Mouse (Mus musculus): ENCODE measurements around the gene Best2. TPM values are rescaled to one million over a fixed set of nuclear protein-coding genes. Genes with fewer than 3 reads are reported as not detected.

The Best2 gene
- total RNA-seq, 4 experiments from 2014 or later: not detected

- DNase-seq (ENCODE audit: low spot score in 2 of 2): no peak
Observed at GRCm38 (mm10) chr8:84968650-84969049, 45.7 kb downstream of the Best2 start.

DNA sequence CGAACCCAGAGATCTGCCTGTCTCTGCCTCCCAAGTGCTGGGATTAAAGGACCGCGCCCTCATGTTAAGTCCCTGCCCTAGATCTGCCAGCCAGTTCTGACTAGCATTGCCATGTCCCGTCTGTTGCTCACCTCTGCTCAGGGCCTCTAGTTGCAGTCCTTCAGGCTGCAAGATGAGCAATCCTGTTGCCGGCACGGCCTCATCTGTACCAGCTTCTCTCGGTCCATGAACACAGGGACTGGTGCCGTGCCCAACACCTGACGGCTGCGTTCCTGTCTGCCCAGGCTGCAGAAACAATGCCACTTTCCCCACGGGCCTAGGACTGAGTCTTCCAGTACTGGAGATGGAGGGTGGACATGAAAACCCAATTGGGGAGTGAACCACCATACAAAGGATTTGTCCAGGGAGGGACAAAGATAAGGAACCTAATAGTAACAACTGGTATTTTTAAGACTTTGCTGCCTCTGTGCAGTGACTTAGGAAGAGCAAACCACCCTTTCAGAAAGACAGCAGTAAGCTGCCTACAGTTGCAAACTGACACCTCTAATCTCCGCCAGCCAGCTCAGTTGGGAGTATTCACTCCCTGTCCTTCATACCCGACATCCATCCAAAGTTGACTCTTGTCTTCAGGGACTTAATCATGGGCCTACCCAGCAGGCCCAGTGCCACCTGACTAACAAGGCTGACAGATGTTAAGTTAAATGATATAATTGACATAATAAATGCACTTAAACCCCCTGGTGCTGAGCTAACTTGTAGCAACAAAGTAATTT, 46.6 kb downstream of the Best2 start:
- DNase-seq (ENCODE audit: low spot score in 2 of 2): no peak

- DNase-seq (ENCODE audit: low spot score in 2 of 2): no peak
Observed at GRCm38 (mm10) chr8:84966603-84967002, 47.7 kb downstream of the Best2 start.

DNA sequence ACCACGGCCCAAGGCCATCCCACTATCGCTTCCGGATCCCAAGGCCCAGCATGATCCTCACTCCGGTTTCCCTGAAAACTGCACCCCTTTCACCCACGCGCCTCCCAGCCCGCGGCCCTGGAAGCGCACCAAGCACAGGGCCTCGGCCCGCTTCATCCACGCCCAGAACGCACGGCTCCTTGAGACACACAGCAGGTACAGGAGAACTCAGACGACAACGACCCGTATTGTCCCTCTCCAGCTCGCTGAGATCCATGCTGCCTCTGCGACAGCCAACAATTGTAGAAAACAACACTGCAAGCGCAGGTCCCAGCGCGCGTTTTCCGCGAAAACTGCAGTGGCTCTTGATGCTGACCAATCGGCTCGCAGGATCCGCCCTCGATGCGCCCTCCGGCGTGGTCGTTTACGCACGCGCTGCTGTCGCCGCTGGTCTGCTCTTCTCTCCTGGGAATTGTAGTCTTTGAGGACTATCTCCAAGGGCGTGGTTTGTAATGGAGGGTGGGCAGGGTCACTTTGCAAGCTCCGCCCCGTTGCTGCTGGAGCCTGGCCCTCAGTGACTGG, 48.5 kb downstream of the Best2 start:
- peak; percentile 89 to 93 for DNase-seq (ENCODE audit: low spot score in 2 of 2)

GRCm38 (mm10) chr8:84963952-84964351, 50.4 kb downstream of the Best2 start:
- no peak for DNase-seq (ENCODE audit: low spot score in 2 of 2)

DNA sequence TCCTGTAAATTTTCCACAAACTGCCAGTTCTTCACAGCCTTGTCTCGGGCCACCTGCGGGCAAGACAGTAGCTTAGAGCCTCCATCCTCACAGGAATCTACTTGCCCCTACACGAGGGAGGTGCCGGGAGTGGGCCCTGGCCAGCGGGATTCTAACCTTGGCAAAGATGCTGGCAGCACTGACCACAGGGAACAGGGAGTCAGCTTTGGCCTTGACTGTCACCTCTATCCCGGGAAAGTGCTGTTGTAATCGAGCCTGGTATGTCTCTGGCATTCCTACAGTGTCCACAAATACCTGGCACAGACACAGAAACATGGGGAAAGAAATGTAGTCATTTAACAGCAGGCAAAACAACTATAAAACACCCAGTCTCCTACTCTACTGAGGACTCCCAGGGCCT, 54.5 kb downstream of the Best2 start:
- no peak for DNase-seq (ENCODE audit: low spot score in 2 of 2)

Small RNA genes lying within 50 kb of the gene (microRNA-seq; reads per million reads assigned to microRNA genes)
- gene Mir7070: not detected

Other genes starting within 250 kb of the Best2 start
- gene Nfix, start 214.2 kb downstream of the Best2 start, total RNA-seq (2022): 100 to 1,000 TPM; 507 to 604 (median 532) TPM
- gene Dand5, start 191.7 kb downstream of the Best2 start, total RNA-seq (2022): 10 to 100 TPM in 3 of 4 experiments, 1 to 10 TPM in 1; 7.8 to 12.9 (median 12.2) TPM
- 10 to 100 TPM; 18.6 to 23.2 (median 20.8) TPM for gene Gadd45gip1, start 183.0 kb downstream of the Best2 start, total RNA-seq (2022)
- 100 to 1,000 TPM; 168 to 185 (median 180) TPM for gene Rad23a, start 173.9 kb downstream of the Best2 start, total RNA-seq (2022)
- 100 to 1,000 TPM; 148 to 197 (median 154) TPM for gene Calr, start 167.6 kb downstream of the Best2 start, total RNA-seq (2022)
- gene Farsa, start 157.5 kb downstream of the Best2 start, total RNA-seq (2022): 10 to 100 TPM; 19.2 to 28.8 (median 24.5) TPM
- 1 to 10 TPM in 2 of 4 experiments, under 1 TPM in 2; 0.82 to 2.5 (median 1.5) TPM for gene Syce2, start 142.4 kb downstream of the Best2 start, total RNA-seq (2022)
- gene Gcdh, start 120.6 kb downstream of the Best2 start, total RNA-seq (2022): 10 to 100 TPM; 29.4 to 43.6 (median 36.2) TPM
- gene Klf1, start 112.6 kb downstream of the Best2 start, total RNA-seq (2022): not detected
- 1 to 10 TPM; 3.7 to 8.0 (median 6.1) TPM for gene Dnase2a, start 106.0 kb downstream of the Best2 start, total RNA-seq (2022)
- gene Mast1, start 77.2 kb downstream of the Best2 start, total RNA-seq (2022): under 1 TPM in 1 of 4 experiments, not detected in 3; 0.07 TPM
- not detected for gene Rtbdn, start 67.5 kb downstream of the Best2 start, total RNA-seq (2022)
- 1 to 10 TPM in 1 of 4 experiments, not detected in 3; 1.1 TPM for gene Gm49661, start 45.1 kb downstream of the Best2 start, total RNA-seq (2022)
- gene Prdx2, start 44.9 kb downstream of the Best2 start, total RNA-seq (2022): 100 to 1,000 TPM; 173 to 193 (median 187) TPM
- gene Rnaseh2a, start 44.8 kb downstream of the Best2 start, total RNA-seq (2022): 10 to 100 TPM; 20.4 to 26.5 (median 23.9) TPM
- 1 to 10 TPM; 5.9 to 9.6 (median 7.5) TPM for gene Junb, start 35.8 kb downstream of the Best2 start, total RNA-seq (2022)
- gene Hook2, start 23.9 kb downstream of the Best2 start, total RNA-seq (2022): 1 to 10 TPM; 2.0 to 3.1 (median 2.6) TPM
- gene Asna1, start 10.8 kb upstream of the Best2 start, total RNA-seq (2022): 10 to 100 TPM; 57.1 to 67.3 (median 58.8) TPM
- gene Trir, start 12.3 kb upstream of the Best2 start, total RNA-seq (2022): 10 to 100 TPM; 57.5 to 74.2 (median 66.1) TPM
- gene Tnpo2, start 22.4 kb upstream of the Best2 start, total RNA-seq (2022): 10 to 100 TPM; 28.3 to 38.4 (median 32.6) TPM
- gene Fbxw9, start 45.5 kb upstream of the Best2 start, total RNA-seq (2022): 1 to 10 TPM; 1.4 to 2.5 (median 1.8) TPM
- not detected for gene Gm5741, start 53.5 kb upstream of the Best2 start, total RNA-seq (2022)
- gene Dhps, start 57.2 kb upstream of the Best2 start, total RNA-seq (2022): 10 to 100 TPM; 34.1 to 38.9 (median 36.0) TPM
- 10 to 100 TPM; 40.7 to 49.9 (median 46.3) TPM for gene Wdr83os, start 66.2 kb upstream of the Best2 start, total RNA-seq (2022)
- gene Wdr83, start 66.8 kb upstream of the Best2 start, total RNA-seq (2022): 10 to 100 TPM; 15.4 to 20.4 (median 16.0) TPM
- 1 to 10 TPM; 6.4 to 9.8 (median 8.1) TPM for gene Man2b1, start 68.7 kb upstream of the Best2 start, total RNA-seq (2022)
- 1 to 10 TPM in 2 of 4 experiments, under 1 TPM in 2; 0.51 to 1.4 (median 0.90) TPM for gene Zfp791, start 108.6 kb upstream of the Best2 start, total RNA-seq (2022)
- gene Cks1brt, start 137.4 kb upstream of the Best2 start, total RNA-seq (2022): not detected
- gene Olfr371, start 211.5 kb upstream of the Best2 start, total RNA-seq (2022): not detected